Mouse (Mus musculus) left cerebral cortex, adult 11 months (tissue): ENCODE data around the gene Agbl2.

ENCODE experiments used
- DNase-seq: peaks from one replicate; pipeline ENCODE4 v3.0.0; 2022; ENCODE audit warnings: low spot score

The Agbl2 gene

GRCm38 (mm10) chr2:90871180-90871961 lies 88.8 kb downstream of the Agbl2 start:
- DNase-seq = no peak

GRCm38 (mm10) chr2:90874025-90874424 lies 91.5 kb downstream of the Agbl2 start:
- no peak for DNase-seq

GRCm38 (mm10) chr2:90875239-90875638 lies 92.7 kb downstream of the Agbl2 start:
- no peak for DNase-seq

GRCm38 (mm10) chr2:90877584-90878259 lies 95.2 kb downstream of the Agbl2 start:
- no peak for DNase-seq

- DNase-seq = no peak
Observed at GRCm38 (mm10) chr2:90879419-90879818, 96.9 kb downstream of the Agbl2 start.

GRCm38 (mm10) chr2:90880144-90880785 lies 97.7 kb downstream of the Agbl2 start:
- no peak for DNase-seq

- no peak for DNase-seq
Observed at GRCm38 (mm10) chr2:90881824-90882223, 99.3 kb downstream of the Agbl2 start.
